Mouse (Mus musculus): ENCODE data around the gene Shroom4.

DNA sequence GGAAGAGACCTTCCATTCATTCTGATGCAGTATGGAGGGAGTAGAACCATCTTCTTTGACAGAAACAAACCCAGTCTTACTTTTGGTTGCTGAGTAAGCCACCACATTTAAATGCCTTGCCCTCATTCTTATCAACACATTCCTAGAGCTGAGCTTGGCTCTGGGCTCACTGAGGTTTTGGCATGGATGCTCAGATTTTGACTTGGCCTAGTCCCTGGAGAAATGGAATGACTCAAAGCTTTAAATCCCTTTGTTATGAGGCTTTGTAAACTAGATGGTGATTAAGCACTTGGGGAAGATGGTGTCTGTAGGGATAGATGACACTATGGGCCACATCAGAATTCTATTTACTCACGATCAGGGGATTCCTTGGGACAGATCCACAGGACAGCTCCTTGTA, 102.2 kb downstream of the Shroom4 start:
- no peak for TF ChIP-seq TAL1 (IDR thresholded peaks at IDR 0.05; ENCODE audit: low read length)
- TF ChIP-seq GATA1 (IDR thresholded peaks at IDR 0.05; ENCODE audit: low read length): no peak

All from erythroblast, embryonic 14.5 days (primary cell).